Mouse (Mus musculus) T-helper 2 cell (primary cell): Measurements from ENCODE around the gene Egfl8.

Experiments used
- in situ Hi-C: fragments of 300-600 bp; cut with MboI, MseI; formaldehyde crosslinking; loops from one replicate; pipeline ENCODE4 v1.15.1; 2025; ENCODE audit warnings: high pct_unique_total_duplicates

The Egfl8 gene

DNA sequence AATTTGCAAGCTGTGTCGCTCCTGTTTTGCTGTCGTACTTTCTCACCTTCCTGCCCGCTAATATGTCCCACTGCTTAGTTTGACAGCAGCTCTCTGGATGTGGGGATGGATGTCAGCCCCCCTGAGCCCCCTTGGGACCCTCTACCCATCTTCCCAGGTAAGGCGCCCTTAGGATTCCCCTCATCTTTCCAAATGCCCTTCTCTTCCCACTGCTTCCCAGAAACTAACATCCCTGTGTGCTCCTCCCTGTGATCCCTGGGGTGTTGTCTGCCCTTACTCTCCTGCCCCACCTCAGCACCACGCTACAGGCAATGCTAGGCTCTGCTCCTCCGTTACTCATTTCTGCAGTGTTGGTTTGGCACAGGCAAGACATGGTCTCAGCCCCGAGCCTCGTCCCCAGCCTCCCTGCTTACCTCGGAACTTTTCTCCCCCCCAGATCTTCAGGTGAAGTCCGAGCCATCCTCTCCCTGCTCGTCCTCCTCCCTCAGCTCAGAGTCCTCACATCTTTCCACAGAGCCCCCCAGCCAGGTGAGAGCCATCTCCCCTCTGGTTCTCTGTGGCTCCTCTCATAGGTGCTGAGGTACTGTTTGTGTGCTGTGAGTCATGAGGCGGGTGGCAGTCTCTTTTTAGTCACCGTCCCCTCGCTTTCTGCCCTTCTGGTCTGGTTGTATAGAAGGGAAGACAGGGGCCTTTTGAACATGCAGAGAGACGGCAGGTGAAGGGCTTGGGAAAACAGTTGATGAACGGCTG lies 32.5 kb upstream of the Egfl8 start:
- in situ Hi-C loops = no loop called here

DNA sequence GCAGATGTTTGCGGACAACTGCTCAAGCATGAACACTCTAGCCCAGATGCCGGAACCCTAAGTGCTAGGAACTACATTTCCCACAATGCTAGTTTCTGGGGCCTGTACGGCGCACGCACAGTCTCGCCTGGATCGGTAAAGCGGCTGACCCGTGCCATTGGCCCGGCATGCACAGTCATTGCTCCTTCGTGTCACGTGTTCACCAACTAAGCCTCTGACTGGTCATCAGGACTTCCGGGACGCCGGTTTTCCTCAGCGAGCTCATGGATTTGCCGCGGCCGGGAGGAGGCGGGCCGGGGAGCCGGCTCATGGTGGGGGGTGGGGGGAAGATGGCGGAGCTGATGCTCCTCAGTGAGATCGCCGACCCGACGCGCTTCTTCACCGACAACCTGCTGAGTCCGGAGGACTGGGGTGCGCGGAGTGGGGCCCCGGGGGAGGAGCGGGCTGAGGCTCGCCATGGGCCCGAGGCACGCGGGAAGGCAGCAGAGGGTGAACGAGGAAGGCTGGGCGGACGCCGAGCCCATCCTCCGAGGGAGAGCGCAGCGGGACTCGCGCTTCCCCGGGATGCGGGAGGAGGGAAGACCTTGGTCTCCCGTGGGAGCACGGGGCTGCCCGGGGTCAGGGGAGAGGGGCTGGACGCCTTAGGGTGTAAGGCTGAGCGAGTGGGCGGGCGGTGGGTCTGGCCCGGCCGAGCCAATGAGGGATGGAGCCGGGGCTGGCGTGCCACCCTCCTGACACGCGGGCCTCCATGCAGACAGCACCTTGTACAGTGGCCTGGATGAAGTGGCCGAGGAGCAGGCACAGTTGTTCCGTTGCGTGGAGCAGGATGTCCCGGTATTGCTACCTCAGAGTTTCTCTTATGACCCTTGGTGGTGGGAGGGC lies 31.4 kb upstream of the Egfl8 start, which contains the start of gene Atf6b:
Gene Atf6b, plus strand, starts transcription at position 241 of the 882 bp plus-strand sequence.
- in situ Hi-C loops = no loop called here

DNA sequence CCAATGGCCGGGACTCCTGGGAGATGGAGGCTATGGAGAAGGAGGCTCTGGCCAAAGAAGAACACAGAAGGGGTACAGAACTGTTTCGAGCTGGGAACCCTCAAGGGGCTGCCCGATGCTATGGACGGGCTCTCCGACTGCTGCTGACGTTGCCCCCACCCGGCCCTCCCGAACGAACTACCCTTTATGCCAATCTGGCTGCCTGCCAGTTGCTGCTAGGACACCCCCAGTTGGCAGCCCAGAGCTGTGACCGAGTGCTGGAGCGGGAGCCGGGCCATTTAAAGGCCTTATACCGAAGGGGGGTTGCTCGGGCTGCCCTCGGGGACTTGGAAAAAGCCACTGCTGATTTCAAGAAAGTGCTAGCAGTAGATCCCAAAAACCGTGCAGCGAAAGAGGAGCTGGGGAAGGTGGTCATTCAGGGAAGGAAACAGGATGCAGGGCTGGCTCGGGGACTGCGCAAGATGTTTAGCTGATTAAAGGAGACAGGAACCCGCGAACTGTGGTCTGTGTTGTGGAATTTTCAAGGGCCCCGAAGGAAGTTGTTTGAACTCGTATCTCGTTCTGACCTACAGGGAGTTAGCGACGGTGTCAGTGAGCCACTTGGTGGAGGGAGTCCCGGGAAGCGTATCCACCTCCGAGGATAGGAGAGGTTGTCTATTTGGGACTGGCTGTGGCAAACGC lies 30.2 kb upstream of the Egfl8 start:
- in situ Hi-C loops = no loop called here

DNA sequence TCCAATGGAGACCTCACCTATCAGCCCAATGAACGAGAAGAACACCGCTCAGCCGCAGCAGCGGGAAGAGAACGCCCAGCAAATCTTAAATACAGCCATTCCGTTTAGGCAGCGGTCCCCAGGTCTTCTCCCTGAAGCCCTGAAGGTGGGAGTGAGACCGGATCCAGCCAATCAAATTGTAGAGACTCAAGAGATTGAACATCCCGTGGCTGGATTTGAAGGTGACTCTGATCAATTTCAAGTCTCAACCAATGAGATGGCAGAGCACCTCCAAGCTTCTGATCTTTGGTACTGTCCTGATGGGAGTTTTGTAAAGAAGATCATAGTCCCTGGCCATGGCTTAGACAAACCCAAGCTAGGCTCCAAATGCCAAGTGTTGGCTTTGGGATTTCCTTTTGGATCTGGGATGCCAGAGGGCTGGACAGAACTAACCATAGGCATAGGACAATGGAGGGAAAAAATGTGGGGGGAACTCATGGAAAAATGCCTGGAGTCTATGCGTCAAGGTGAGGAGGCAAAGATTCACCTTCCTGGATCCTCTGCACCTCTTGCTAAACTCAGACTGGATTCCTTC lies 29.6 kb upstream of the Egfl8 start:
- in situ Hi-C loops = no loop called here

DNA sequence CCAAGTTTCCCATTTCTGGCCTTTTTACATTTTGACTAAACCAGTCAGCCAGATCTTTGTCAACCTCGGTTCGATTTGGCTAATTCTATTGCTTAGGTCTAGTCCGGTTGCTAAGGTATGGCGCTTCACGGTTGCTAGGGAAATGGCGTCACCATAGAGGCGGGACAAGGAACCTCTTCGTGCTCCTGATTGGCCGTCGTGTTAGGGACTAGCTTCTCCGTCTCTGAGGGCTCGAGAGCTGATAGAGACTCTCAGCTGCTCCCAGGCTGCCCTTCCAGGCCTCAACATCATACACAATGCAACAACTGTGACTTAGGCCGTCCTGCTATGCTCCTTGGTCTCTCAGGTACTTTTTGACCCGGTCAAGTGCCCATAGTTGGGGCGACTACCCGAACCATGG lies 28.8 kb upstream of the Egfl8 start, which contains the start of gene Fkbpl:
Gene Fkbpl, plus strand, starts transcription at position 157 of the 400 bp plus-strand sequence.
- in situ Hi-C loops = no loop called here

DNA sequence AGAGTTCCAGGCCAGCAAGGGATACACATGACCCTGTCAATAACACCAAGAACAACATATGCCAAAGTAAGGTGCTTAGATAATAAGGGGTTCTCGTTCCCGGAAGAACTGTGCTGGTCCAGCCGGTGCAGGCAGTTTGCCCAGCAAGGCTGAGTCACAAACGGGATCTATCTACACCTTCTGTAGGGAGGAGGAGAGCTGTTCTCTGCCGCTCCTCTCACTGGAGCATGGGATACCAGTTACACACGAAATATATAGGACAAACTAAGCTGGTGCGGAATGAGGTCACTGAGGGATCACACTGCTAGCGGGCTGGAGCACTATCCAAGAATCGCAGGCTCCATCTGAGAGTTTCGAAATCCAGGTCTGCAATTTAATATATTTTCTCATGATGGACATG lies 28.2 kb upstream of the Egfl8 start:
- in situ Hi-C loops = no loop called here

DNA sequence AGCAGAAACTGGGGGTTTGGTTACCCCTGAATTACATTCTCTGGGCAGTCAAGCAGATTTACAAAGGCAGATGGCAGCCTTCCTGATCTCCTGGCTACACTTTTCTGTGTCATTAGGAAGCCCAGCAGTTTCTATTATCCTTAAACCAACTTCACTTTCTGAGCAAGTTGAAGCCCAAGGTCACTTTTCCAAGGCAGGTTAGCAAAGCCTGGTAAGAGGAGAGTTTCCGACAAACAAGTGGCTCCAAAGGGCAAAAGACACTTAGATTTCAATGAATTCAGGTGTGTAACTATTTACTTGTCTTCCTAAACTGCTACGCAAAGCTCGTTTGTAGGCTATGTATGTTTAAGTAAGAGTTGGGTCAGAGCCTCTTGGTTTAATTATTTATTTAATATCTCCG lies 27.6 kb upstream of the Egfl8 start:
- in situ Hi-C loops = no loop called here

DNA sequence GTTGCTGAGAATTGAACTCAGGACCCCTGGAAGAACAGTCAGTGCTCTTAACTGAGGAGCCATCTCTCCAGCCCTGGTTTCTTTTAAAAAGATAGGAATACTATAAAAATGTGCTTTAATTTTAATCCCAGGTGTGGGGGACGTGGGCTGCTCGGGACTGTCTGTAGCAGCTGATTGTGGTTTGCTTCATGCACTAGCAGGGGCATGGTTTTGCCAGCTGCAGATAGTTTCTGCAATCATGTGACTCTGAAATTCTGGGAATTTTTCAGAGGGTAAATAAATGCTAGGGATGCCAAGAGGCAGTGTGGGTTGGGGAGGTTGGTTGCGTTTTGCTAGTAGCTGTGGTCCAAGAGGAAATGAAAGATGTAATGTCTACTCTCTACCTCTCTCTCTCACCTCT lies 26.2 kb upstream of the Egfl8 start:
- in situ Hi-C loops = no loop called here

DNA sequence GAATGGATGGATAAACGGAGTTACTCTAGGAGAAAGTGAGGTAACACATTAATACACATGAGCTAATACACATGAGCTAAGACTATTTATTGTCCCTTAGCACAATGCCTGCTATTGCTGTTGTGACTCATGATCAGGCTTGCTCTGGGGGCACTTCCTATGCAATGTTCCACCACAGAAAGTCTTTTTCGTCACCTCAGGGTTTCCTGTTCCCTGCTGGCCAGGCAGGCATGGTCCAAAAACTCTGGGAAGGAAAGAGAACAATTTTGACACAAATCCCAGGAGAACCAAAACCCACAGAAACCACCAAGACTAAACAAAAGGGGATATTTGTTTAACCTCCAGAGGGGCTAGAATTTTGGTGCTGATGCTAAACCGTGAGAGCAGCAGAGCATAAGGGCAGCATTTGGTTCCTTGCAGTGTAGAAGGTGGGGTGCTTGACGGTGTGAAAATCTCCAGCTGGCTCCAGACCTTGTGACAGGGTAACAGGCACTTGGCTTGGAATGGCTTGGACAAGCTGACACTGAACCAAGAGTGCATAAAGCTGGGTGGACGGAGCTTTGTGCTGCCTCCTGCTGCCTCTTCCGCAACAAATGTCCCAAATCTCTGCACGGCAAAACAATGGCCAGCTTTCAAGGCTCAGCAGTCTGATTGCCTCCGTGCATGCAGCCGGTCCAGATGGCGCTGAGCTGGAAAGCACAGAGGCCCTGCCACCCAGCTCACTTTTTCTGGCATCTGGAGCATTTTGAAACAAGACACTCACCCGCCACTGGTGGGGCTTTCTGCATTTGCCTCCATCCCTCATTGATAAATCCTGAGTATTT lies 25.2 kb upstream of the Egfl8 start:
- in situ Hi-C loops = no loop called here

DNA sequence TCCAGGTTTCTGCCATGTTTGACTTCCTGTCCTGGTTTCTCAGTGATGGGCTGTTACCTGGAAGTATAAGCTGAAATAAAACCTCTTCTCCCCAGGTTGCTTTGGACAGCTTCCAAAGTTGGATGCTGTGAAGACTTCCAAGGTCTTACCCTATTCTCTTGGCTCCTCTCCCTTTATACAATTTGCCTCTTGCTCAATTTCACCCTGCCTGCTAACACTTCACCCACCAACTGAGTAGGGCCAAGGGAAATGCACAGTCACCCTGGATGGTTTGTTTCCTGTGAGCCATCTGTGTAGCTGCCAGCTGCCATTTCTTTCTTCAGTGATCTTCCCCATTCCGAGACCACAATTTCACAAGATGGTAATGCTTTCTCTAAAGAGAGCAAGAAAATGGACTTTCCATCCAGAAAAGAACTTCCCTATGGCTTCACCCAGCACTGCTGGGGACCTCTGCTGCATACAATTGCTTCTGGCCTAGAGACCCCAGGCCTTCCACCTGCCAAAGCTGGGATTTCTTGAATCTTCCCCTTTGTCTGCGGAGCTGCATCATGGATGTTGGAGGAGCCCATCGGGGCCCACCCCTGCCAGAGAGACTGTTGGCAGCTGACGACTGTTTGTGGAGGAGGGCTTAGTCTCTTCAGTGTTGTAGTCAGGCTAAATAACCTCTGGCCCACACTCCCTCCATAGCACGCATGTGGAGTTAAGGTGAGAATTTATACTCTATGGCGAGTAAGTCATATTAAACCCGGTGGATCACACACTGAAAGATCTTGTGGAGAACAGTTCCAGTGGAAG lies 23.9 kb upstream of the Egfl8 start:
- in situ Hi-C loops = loop anchor here (10.0 kb wide), 1 partner anchor 1095 kb away; no protein-coding TSS in a partner anchor

DNA sequence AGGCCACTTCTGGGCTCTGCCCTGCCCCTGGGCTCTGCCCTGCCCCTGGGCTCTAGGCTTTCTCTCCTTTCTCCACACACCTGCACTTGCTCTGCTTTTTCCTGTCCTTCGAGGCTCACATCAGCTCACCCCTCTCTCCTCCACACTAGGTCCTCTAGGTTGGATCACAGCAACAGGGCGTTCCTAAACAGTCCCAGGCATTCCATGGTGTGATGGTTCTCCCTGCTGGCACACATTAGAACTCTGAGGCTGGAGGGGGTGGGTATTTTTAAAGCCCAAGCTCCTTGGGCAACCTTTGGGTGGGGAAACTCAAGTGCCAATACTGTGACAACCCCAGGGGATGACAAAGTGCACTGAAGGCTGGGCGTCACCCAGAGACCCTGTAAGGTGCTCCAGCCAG lies 21.7 kb upstream of the Egfl8 start:
- in situ Hi-C loops = loop anchor here (10.0 kb wide), 1 partner anchor 1093 kb away; no protein-coding TSS in a partner anchor

DNA sequence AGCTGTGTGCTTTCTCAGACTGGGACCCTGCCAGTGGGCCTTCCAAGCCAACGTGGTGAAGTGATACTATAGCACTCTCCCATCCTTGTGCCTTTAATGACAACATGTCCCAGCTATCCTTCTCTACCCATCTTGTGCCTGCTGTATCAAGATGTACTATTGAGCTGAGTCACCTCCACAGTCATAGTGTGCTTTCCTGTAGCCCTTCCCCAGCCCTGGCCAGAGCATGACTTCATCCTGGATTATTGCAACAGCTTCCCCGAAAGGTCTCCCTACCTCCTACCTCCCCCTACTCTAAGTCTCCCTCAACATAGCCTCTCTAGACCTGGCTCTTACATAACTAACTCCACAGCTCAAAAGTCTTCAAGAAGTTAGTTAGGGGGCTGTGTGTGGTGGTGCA lies 19.9 kb upstream of the Egfl8 start:
- in situ Hi-C loops = loop anchor here (10.0 kb wide), 1 partner anchor 1091 kb away; no protein-coding TSS in a partner anchor

DNA sequence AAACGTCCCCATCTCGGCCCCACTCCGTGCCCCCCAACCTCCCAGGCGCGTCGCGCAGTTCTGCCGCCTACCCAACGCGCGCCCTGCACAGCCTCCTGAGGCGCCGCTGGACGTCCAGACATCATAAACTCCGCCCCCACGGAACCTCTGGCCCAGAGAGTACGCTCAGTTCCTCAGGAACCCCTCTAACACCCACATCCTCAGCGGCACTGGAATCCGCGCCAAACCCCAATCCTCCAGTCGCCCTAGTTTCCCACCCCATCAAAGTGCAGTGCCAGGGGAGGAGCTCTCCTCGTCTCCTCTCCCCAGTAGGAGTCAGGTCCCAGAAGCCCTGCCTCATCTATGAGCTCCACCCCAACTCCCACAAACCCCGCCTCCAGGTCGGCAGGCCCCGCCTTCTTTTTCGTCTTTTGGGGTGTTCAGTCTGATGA lies 16.5 kb upstream of the Egfl8 start:
- in situ Hi-C loops = loop anchor here (10.0 kb wide), 1 partner anchor 1087 kb away; no protein-coding TSS in a partner anchor

DNA sequence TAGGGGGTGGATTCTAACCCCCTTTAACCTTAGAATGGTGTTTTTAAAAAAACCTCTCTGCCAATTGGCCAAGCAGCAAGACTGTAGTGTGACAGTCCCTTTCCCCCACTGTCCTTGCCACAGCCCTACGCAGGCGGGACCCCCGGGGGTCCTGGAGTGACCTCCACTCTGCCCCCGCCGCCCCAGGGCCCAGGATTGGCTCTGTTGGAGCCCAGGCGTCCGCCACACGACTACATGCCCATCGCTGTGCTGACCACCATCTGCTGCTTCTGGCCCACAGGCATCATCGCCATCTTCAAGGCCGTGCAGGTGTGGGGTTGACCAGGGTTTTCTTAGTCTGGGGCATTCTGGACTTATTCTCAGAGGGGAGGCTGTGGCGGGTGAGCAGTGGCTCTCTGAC lies 15.9 kb upstream of the Egfl8 start:
- in situ Hi-C loops = loop anchor here (10.0 kb wide), 1 partner anchor 1087 kb away; no protein-coding TSS in a partner anchor

DNA sequence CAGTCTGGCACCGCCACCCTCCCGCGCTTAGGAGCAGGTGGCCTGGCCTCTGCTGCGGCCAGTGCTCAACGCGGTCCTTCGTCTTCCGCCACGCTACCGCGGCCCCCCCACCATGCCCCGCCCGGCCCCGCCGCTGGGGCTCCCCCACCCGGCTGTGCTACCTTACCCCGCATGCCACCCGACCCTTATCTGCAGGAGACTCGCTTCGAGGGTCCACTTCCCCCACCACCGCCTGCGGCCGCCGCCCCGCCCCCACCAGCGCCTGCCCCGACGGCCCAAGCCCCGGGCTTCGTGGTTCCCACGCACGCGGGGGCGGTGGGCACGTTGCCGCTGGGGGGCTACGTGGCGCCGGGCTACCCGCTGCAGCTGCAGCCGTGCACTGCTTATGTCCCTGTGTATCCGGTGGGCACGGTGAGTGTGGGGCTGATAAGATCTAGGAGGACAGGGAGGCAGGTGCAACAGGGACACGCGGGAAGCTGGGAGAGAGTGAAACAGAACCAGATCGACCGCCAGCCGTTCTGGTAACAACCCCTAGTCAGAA lies 15.1 kb upstream of the Egfl8 start:
- in situ Hi-C loops = loop anchor here (10.0 kb wide), 1 partner anchor 1086 kb away; no protein-coding TSS in a partner anchor

DNA sequence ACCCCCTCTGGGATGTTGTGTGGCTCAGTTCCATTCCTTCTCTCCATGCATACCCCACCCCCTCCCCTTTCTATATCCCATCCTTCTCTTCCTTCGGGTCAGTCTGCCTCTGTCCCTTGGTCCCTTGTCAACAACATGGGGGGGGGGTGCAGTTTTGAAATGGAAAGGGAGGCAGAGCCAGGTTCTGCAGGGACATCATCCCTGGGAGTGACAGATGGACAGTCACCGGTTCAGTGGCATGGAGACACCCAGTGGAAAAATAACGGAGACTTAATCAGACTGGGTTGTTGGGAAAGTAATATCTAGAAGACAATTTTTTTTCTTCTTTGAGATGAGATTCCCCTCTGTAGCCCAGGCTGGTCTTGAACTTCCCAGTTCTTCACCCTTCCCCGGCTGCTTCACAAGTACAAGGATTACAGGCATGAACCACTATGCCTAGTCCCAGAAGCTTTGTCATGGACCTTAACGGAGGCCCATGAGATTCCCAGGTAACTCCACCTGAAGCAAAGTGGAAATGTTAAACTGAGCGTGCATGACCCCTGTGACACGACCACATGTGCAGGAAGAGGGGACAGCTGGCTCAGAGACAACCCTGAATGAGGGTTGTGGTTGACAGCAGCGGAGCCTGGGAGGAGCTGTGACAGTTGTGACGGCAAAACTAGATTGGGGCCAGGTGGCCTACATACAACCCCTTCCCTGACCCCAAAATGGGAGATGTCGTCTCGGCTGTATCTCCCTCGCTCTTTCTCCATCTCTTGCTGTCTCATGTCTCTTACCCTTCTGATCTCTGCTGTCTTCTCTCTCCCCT lies 14.2 kb upstream of the Egfl8 start:
- in situ Hi-C loops = loop anchor here (10.0 kb wide), 1 partner anchor 1085 kb away; no protein-coding TSS in a partner anchor

DNA sequence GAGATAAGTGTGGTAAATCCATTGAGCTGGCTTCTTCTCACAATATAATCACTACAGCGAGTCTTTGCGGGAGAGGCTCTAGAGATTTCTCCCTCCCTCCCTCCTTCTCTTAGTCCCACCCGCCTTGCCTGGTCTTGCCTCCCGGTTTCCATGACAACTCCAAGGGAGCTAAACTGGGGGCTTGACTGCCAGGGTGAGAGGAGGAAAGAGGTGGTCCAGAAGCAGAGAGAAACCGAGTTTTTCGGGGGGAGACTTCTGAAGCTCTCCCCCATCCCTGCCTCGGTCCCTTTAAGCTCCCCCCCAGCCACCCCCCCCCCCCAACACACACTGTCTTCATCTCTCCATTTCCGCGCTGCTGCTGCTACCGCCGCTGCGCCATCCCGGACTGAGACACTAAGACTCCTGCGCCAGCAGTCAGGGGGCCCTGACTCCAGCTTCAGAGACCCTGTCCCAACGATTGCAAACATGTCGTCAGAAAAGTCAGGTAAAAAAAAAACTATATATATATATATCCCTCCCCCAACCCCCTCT lies 13.5 kb upstream of the Egfl8 start, which contains the start of gene Prrt1:
Gene Prrt1, plus strand, starts transcription at position 313 of the 531 bp plus-strand sequence.
- in situ Hi-C loops = no loop called here

DNA sequence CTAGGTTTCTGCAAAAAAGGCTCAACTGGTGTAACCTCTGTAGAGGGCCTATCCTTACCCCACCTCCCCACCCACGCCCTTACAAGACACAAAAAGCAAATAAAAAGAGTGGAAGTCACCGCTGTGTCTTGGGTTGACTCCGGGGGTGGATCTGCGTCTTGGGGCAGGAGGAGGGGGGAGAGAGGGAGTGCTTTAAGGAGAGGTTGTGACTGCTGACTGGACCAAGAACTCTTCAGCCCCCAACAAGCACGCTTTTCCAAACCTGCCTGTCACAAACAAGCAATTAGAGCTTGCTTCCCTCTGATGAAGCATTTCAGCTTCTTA lies 12.8 kb upstream of the Egfl8 start:
- in situ Hi-C loops = no loop called here
